Mouse (Mus musculus): ENCODE data around the gene Atxn7l1. TPM values are rescaled to one million over a fixed set of nuclear protein-coding genes. Genes with fewer than 3 reads are reported as not detected.

The Atxn7l1 gene
- polyA plus RNA-seq (2012; rRNA removed) = 36.5 and 37.1 TPM in 2 replicates

GRCm38 (mm10) chr12:33147497-33148267 is at the start of gene Atxn7l1:
TSS of gene Atxn7l1 (plus strand) at chr12:33147693.
- Histone ChIP-seq H3K4me3 (ENCODE audit: extremely low read depth, insufficient read depth, insufficient read length) (peak within 1 kb of the TSS; percentile 96), H3K27ac (ENCODE audit: insufficient read depth, low read length) (peak within 1 kb of the TSS; percentile 72)
- 1% methylated on average over 54 of the region's 54 CpGs for WGBS

DNA sequence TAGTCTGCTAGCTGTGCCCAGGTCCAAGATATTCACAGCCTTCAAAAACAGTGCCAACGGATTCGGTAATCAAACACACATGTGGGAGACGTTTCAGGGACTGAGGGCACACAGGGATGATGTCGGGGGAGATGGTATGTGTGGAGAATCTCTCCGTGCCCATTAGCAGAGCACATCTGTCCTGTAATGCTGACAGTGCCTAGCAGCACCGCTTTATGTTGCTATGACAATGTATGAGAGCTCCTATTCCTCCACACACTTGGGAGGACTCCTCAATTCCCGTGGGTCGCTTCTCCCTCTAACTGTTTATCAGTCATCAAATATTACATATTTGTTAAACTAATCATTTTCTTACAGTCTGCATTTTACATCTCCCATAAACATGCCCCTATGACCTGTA is 45.9 kb upstream of the Atxn7l1 start:
- H3K27ac ChIP-seq (ENCODE audit: insufficient read depth, low read length) = no peak overlapping the region
- 86% methylated on average over 8 of the region's 8 CpGs for WGBS
- no peaks in the 10 kb centered on the region for H3K36me3 ChIP-seq (ENCODE audit: control insufficient read depth, insufficient read depth, low read length)
- DNase-seq (ENCODE audit: low read depth in 1 of 2, low spot score in 2 of 2) = no peak
- no peaks in the 10 kb centered on the region for H3K27me3 ChIP-seq (ENCODE audit: control insufficient read depth, insufficient read depth, low read length)
- no peaks in the 10 kb centered on the region for H3K4me1 ChIP-seq (ENCODE audit: control insufficient read depth, insufficient read depth, insufficient read length)
- H3K4me3 ChIP-seq (ENCODE audit: extremely low read depth, insufficient read depth, insufficient read length) = no peak overlapping the region
- TF ChIP-seq CTCF (IDR thresholded peaks at IDR 0.05; ENCODE audit: extremely low read depth, insufficient read depth, insufficient read length, insufficient replicate concordance) = no peak
- no peak for TF ChIP-seq POLR2A (IDR thresholded peaks at IDR 0.05; ENCODE audit: low read depth, low read length)

More at GRCm38 (mm10) chr12:33147497-33148267, at the start of gene Atxn7l1:
- no peaks in the 10 kb centered on the region; the same call in none of the 2 replicates for H3K4me1 ChIP-seq (ENCODE audit: control insufficient read depth, insufficient read depth, insufficient read length)
- H3K27me3 ChIP-seq (ENCODE audit: control insufficient read depth, insufficient read depth, low read length) = 0 out of 2 replicates have a peak, but pooled peaks cover 3% of the 10 kb centered on the region
- no peaks in the 10 kb centered on the region for H3K36me3 ChIP-seq (ENCODE audit: control insufficient read depth, insufficient read depth, low read length)
- TF ChIP-seq POLR2A (IDR thresholded peaks at IDR 0.05; ENCODE audit: low read depth, low read length) = peak; percentile 22
- TF ChIP-seq CTCF (IDR thresholded peaks at IDR 0.05; ENCODE audit: extremely low read depth, insufficient read depth, insufficient read length, insufficient replicate concordance) = peak; percentile 96
- peak; percentile 72 to 83 for DNase-seq (ENCODE audit: low read depth in 1 of 2, low spot score in 2 of 2)

GRCm38 (mm10) chr12:33102342-33103115 is 45.0 kb upstream of the Atxn7l1 start:
- TF ChIP-seq CTCF (IDR thresholded peaks at IDR 0.05; ENCODE audit: extremely low read depth, insufficient read depth, insufficient read length, insufficient replicate concordance) (no peak), POLR2A (IDR thresholded peaks at IDR 0.05; ENCODE audit: low read depth, low read length) (no peak)
- WGBS = 82% methylated on average over 15 of the region's 15 CpGs
- Histone ChIP-seq H3K27me3 (ENCODE audit: control insufficient read depth, insufficient read depth, low read length) (no peaks in the 10 kb centered on the region), H3K4me1 (ENCODE audit: control insufficient read depth, insufficient read depth, insufficient read length) (no peaks in the 10 kb centered on the region), H3K36me3 (ENCODE audit: control insufficient read depth, insufficient read depth, low read length) (no peaks in the 10 kb centered on the region), H3K27ac (ENCODE audit: insufficient read depth, low read length) (no peak overlapping the region), H3K4me3 (ENCODE audit: extremely low read depth, insufficient read depth, insufficient read length) (no peak overlapping the region)
- DNase-seq (ENCODE audit: low read depth in 1 of 2, low spot score in 2 of 2) = no peak

DNA sequence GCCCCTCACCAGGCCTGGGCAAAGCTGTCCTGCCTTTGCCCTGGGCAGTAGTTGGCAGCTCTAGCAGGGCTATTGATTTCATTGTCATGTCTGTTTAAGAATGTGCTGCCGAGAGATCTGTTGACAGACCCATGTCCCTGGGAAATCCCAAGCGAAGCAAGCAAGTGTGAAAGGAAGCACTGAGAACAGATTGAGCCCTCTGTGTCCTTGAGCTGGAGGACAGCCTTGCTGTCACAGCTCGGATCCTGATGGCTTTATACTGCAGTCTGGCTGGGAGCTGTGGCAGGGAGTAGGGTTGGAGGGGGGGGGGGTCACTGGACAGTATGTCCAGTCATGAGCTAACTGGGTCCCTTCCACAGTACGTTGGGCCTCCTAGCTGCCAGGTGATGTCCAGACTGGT is 41.8 kb upstream of the Atxn7l1 start:
- TF ChIP-seq POLR2A (IDR thresholded peaks at IDR 0.05; ENCODE audit: low read depth, low read length) (no peak), CTCF (IDR thresholded peaks at IDR 0.05; ENCODE audit: extremely low read depth, insufficient read depth, insufficient read length, insufficient replicate concordance) (no peak)
- H3K4me1 ChIP-seq (ENCODE audit: control insufficient read depth, insufficient read depth, insufficient read length) = no peaks in the 10 kb centered on the region
- 85% methylated on average over 4 of the region's 4 CpGs for WGBS
- no peak for DNase-seq (ENCODE audit: low read depth in 1 of 2, low spot score in 2 of 2)
- H3K27me3 ChIP-seq (ENCODE audit: control insufficient read depth, insufficient read depth, low read length) = no peaks in the 10 kb centered on the region
- H3K4me3 ChIP-seq (ENCODE audit: extremely low read depth, insufficient read depth, insufficient read length) = no peak overlapping the region
- no peak overlapping the region for H3K27ac ChIP-seq (ENCODE audit: insufficient read depth, low read length)
- no peaks in the 10 kb centered on the region for H3K36me3 ChIP-seq (ENCODE audit: control insufficient read depth, insufficient read depth, low read length)

DNA sequence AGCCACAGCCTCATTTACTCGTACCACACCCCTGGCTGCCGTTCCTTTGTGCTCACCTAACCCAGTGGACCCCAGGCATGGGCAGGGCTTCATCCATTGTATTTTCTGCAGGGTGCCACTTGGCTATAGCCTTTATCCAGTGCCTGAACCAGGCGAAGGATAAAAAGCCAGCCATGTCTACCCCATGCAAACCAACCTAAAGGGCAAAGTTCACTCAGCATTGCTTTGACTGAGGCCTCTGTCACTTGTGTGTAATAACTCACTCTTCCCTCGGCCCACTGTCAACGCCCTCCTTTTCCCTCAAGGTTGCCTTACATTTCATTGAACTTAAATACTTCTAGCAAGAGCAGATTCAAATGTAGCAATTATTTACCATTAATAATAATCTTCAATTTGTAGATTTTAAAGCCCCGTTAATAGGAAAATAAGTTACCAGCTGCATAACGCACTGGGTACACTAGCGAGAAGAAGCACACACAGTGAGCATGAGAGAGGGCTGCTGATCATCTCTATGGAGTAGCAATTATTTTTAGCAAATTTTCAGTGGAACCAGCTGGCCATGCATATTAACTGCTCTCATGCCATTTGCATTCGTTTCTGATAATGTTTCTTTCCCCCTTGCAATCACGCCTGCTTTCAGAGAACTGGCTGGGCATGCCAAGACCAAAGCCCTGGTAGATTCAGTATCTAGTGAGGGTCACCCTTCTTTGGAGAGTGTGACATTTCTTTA is 40.9 kb upstream of the Atxn7l1 start:
- Histone ChIP-seq H3K36me3 (ENCODE audit: control insufficient read depth, insufficient read depth, low read length) (no peaks in the 10 kb centered on the region), H3K4me1 (ENCODE audit: control insufficient read depth, insufficient read depth, insufficient read length) (no peaks in the 10 kb centered on the region), H3K4me3 (ENCODE audit: extremely low read depth, insufficient read depth, insufficient read length) (no peak overlapping the region), H3K27me3 (ENCODE audit: control insufficient read depth, insufficient read depth, low read length) (no peaks in the 10 kb centered on the region), H3K27ac (ENCODE audit: insufficient read depth, low read length) (no peak overlapping the region)
- WGBS = 90% methylated on average over 10 of the region's 10 CpGs
- TF ChIP-seq CTCF (IDR thresholded peaks at IDR 0.05; ENCODE audit: extremely low read depth, insufficient read depth, insufficient read length, insufficient replicate concordance) = no peak
- no peak for TF ChIP-seq POLR2A (IDR thresholded peaks at IDR 0.05; ENCODE audit: low read depth, low read length)
- no peak for DNase-seq (ENCODE audit: low read depth in 1 of 2, low spot score in 2 of 2)

- no peak for DNase-seq (ENCODE audit: low read depth in 1 of 2, low spot score in 2 of 2)
- no peak overlapping the region for H3K27ac ChIP-seq (ENCODE audit: insufficient read depth, low read length)
- no peaks in the 10 kb centered on the region for H3K36me3 ChIP-seq (ENCODE audit: control insufficient read depth, insufficient read depth, low read length)
- H3K4me3 ChIP-seq (ENCODE audit: extremely low read depth, insufficient read depth, insufficient read length) = no peak overlapping the region
- TF ChIP-seq CTCF (IDR thresholded peaks at IDR 0.05; ENCODE audit: extremely low read depth, insufficient read depth, insufficient read length, insufficient replicate concordance) (peak; percentile 32; the same call in 1 of the 2 replicates), POLR2A (IDR thresholded peaks at IDR 0.05; ENCODE audit: low read depth, low read length) (no peak)
- no peaks in the 10 kb centered on the region for H3K4me1 ChIP-seq (ENCODE audit: control insufficient read depth, insufficient read depth, insufficient read length)
- H3K27me3 ChIP-seq (ENCODE audit: control insufficient read depth, insufficient read depth, low read length) = no peaks in the 10 kb centered on the region
Observed at GRCm38 (mm10) chr12:33109531-33109930, 38.0 kb upstream of the Atxn7l1 start.

All from spleen, adult 2 months (tissue).